Mouse (Mus musculus): ENCODE results near the gene Slfn1. TPM values are rescaled to one million over a fixed set of nuclear protein-coding genes. Genes with fewer than 3 reads are reported as not detected.

The Slfn1 gene
- polyA plus RNA-seq, 1 experiment, result not detected

- Histone ChIP-seq H3K79me3 (ENCODE audit: low read depth) (no peaks in the 10 kb centered on the region), H3K79me2 (ENCODE audit: control insufficient read depth, insufficient read depth) (no peaks in the 10 kb centered on the region), H3K36me3 (ENCODE audit: control insufficient read depth, insufficient read depth) (no peaks in the 10 kb centered on the region), H3K27me3 (ENCODE audit: control insufficient read depth, insufficient read depth, insufficient read length) (no peaks in the 10 kb centered on the region), H3ac (ENCODE audit: control insufficient read depth, insufficient read length, low read depth) (no peak overlapping the region), H3K4me3 (ENCODE audit: insufficient read depth, poor library complexity, severe bottlenecking) (no peak overlapping the region)
- TF ChIP-seq MYOG (IDR thresholded peaks at IDR 0.05; ENCODE audit: control insufficient read depth, extremely low read depth, insufficient read length) (no peak), CTCF (IDR thresholded peaks at IDR 0.05; ENCODE audit: control insufficient read depth, insufficient read depth, insufficient read length) (no peak), CEBPB (IDR thresholded peaks at IDR 0.05; ENCODE audit: low read depth) (no peak), USF1 (IDR thresholded peaks at IDR 0.05; ENCODE audit: low read depth) (no peak), FOSL1 (IDR thresholded peaks at IDR 0.05; ENCODE audit: insufficient read depth, low read length, poor library complexity, severe bottlenecking) (no peak), MAX (IDR thresholded peaks at IDR 0.05) (no peak), MYOD1 (IDR thresholded peaks at IDR 0.05; ENCODE audit: control insufficient read depth, insufficient read length, low read depth) (no peak)
Observed at GRCm38 (mm10) chr11:83079487-83080199, 37.0 kb upstream of the Slfn1 start.

- H3K79me3 ChIP-seq (ENCODE audit: low read depth), result no peaks in the 10 kb centered on the region
- H3K79me2 ChIP-seq (ENCODE audit: control insufficient read depth, insufficient read depth), result no peaks in the 10 kb centered on the region
- no peak overlapping the region for H3ac ChIP-seq (ENCODE audit: control insufficient read depth, insufficient read length, low read depth)
- no peaks in the 10 kb centered on the region for H3K36me3 ChIP-seq (ENCODE audit: control insufficient read depth, insufficient read depth)
- no peaks in the 10 kb centered on the region for H3K27me3 ChIP-seq (ENCODE audit: control insufficient read depth, insufficient read depth, insufficient read length)
- TF ChIP-seq MYOG (IDR thresholded peaks at IDR 0.05; ENCODE audit: control insufficient read depth, extremely low read depth, insufficient read length), result no peak
- no peak for TF ChIP-seq FOSL1 (IDR thresholded peaks at IDR 0.05; ENCODE audit: insufficient read depth, low read length, poor library complexity, severe bottlenecking)
- TF ChIP-seq CEBPB (IDR thresholded peaks at IDR 0.05; ENCODE audit: low read depth), result no peak
- no peak for TF ChIP-seq USF1 (IDR thresholded peaks at IDR 0.05; ENCODE audit: low read depth)
- TF ChIP-seq MYOD1 (IDR thresholded peaks at IDR 0.05; ENCODE audit: control insufficient read depth, insufficient read length, low read depth), result no peak
- TF ChIP-seq MAX (IDR thresholded peaks at IDR 0.05), result no peak
- TF ChIP-seq CTCF (IDR thresholded peaks at IDR 0.05; ENCODE audit: control insufficient read depth, insufficient read depth, insufficient read length), result no peak
- H3K4me3 ChIP-seq (ENCODE audit: insufficient read depth, poor library complexity, severe bottlenecking), result no peak overlapping the region
Observed at GRCm38 (mm10) chr11:83082741-83083473, 33.7 kb upstream of the Slfn1 start.

GRCm38 (mm10) chr11:83084161-83084560, 32.5 kb upstream of the Slfn1 start:
- Histone ChIP-seq H3ac (ENCODE audit: control insufficient read depth, insufficient read length, low read depth) (no peak overlapping the region), H3K79me2 (ENCODE audit: control insufficient read depth, insufficient read depth) (no peaks in the 10 kb centered on the region), H3K36me3 (ENCODE audit: control insufficient read depth, insufficient read depth) (no peaks in the 10 kb centered on the region), H3K79me3 (ENCODE audit: low read depth) (no peaks in the 10 kb centered on the region), H3K4me3 (ENCODE audit: insufficient read depth, poor library complexity, severe bottlenecking) (no peak overlapping the region), H3K27me3 (ENCODE audit: control insufficient read depth, insufficient read depth, insufficient read length) (no peaks in the 10 kb centered on the region)
- no peak for TF ChIP-seq USF1 (IDR thresholded peaks at IDR 0.05; ENCODE audit: low read depth)
- TF ChIP-seq MYOD1 (IDR thresholded peaks at IDR 0.05; ENCODE audit: control insufficient read depth, insufficient read length, low read depth), result no peak
- no peak for TF ChIP-seq MYOG (IDR thresholded peaks at IDR 0.05; ENCODE audit: control insufficient read depth, extremely low read depth, insufficient read length)
- no peak for TF ChIP-seq CEBPB (IDR thresholded peaks at IDR 0.05; ENCODE audit: low read depth)
- TF ChIP-seq MAX (IDR thresholded peaks at IDR 0.05), result no peak
- TF ChIP-seq CTCF (IDR thresholded peaks at IDR 0.05; ENCODE audit: control insufficient read depth, insufficient read depth, insufficient read length), result no peak
- TF ChIP-seq FOSL1 (IDR thresholded peaks at IDR 0.05; ENCODE audit: insufficient read depth, low read length, poor library complexity, severe bottlenecking), result no peak

- Histone ChIP-seq H3K27me3 (ENCODE audit: control insufficient read depth, insufficient read depth, insufficient read length) (no peaks in the 10 kb centered on the region), H3K4me3 (ENCODE audit: insufficient read depth, poor library complexity, severe bottlenecking) (no peak overlapping the region), H3K79me2 (ENCODE audit: control insufficient read depth, insufficient read depth) (no peaks in the 10 kb centered on the region), H3K79me3 (ENCODE audit: low read depth) (no peaks in the 10 kb centered on the region), H3K36me3 (ENCODE audit: control insufficient read depth, insufficient read depth) (no peaks in the 10 kb centered on the region), H3ac (ENCODE audit: control insufficient read depth, insufficient read length, low read depth) (no peak overlapping the region)
- TF ChIP-seq MYOG (IDR thresholded peaks at IDR 0.05; ENCODE audit: control insufficient read depth, extremely low read depth, insufficient read length), result no peak
- no peak for TF ChIP-seq MYOD1 (IDR thresholded peaks at IDR 0.05; ENCODE audit: control insufficient read depth, insufficient read length, low read depth)
- TF ChIP-seq MAX (IDR thresholded peaks at IDR 0.05), result no peak
- TF ChIP-seq USF1 (IDR thresholded peaks at IDR 0.05; ENCODE audit: low read depth), result no peak
- TF ChIP-seq FOSL1 (IDR thresholded peaks at IDR 0.05; ENCODE audit: insufficient read depth, low read length, poor library complexity, severe bottlenecking), result no peak
- no peak for TF ChIP-seq CEBPB (IDR thresholded peaks at IDR 0.05; ENCODE audit: low read depth)
Observed at GRCm38 (mm10) chr11:83084761-83085160, 31.9 kb upstream of the Slfn1 start.

- H3K36me3 ChIP-seq (ENCODE audit: control insufficient read depth, insufficient read depth), result no peaks in the 10 kb centered on the region
- H3ac ChIP-seq (ENCODE audit: control insufficient read depth, insufficient read length, low read depth), result no peak overlapping the region
- H3K4me3 ChIP-seq (ENCODE audit: insufficient read depth, poor library complexity, severe bottlenecking), result no peak overlapping the region
- H3K79me2 ChIP-seq (ENCODE audit: control insufficient read depth, insufficient read depth), result no peaks in the 10 kb centered on the region
- peaks cover 8% of the 10 kb centered on the region for H3K27me3 ChIP-seq (ENCODE audit: control insufficient read depth, insufficient read depth, insufficient read length)
- no peak for TF ChIP-seq CEBPB (IDR thresholded peaks at IDR 0.05; ENCODE audit: low read depth)
- TF ChIP-seq MYOD1 (IDR thresholded peaks at IDR 0.05; ENCODE audit: control insufficient read depth, insufficient read length, low read depth), result no peak
- no peak for TF ChIP-seq CTCF (IDR thresholded peaks at IDR 0.05; ENCODE audit: control insufficient read depth, insufficient read depth, insufficient read length)
- no peak for TF ChIP-seq MAX (IDR thresholded peaks at IDR 0.05)
- no peak for TF ChIP-seq FOSL1 (IDR thresholded peaks at IDR 0.05; ENCODE audit: insufficient read depth, low read length, poor library complexity, severe bottlenecking)
- TF ChIP-seq USF1 (IDR thresholded peaks at IDR 0.05; ENCODE audit: low read depth), result no peak
- TF ChIP-seq MYOG (IDR thresholded peaks at IDR 0.05; ENCODE audit: control insufficient read depth, extremely low read depth, insufficient read length), result no peak
- H3K79me3 ChIP-seq (ENCODE audit: low read depth), result no peaks in the 10 kb centered on the region
Observed at GRCm38 (mm10) chr11:83115138-83115537, 1.5 kb upstream of the Slfn1 start.
